Mouse (Mus musculus) CD8-positive naive resting alpha-beta T cell, adult 57 days (primary cell): ENCODE results near the gene Ecm1. TPM values are rescaled to one million over a fixed set of nuclear protein-coding genes. Genes with fewer than 3 reads are reported as not detected.

Experiments
- total RNA-seq: library from RNA; stranded (reverse); gene quantifications from one replicate; pipeline ENCODE4 v1.2.4, GENCODE M21; 2023

The Ecm1 gene
- 59.9 TPM for total RNA-seq

DNA sequence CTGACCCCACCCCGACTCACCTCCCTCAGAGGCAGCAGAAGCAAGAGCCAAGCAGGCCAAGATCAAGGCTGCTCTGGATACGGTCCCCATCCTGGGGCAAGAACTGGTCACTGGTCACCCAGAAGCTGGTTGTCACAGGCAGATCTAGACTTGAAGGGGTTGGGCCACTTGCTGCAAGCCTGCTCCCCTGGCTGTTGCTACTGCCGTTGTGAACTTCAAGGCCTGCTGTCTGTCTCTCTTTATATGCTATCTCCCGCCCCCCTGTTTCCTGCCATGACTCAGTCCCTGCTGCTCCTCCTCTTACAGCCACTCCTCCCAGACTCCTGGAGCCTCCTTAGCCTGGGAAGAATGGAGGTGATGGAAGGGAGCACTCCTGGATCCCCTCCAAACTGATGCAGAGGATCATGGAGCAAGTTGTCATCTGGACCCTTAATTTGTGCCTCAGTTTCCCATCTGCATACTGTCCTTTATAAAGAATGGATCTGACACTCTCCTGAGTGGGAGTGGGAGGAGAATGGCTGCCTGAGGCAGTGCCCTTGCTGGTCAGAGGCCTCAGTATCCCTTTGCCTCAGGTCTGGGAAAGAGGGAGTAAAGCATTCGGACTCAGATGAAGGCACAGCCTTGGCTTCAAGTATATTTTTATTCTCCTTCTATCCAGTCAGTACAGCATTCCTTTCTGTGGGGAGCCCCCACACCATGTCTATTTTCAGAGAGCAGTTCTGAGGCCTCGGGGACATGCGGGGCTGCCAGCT lies at the start of gene Ecm1:
Gene Ecm1, minus strand, starts transcription at position 217 of the 752 bp plus-strand sequence.

DNA sequence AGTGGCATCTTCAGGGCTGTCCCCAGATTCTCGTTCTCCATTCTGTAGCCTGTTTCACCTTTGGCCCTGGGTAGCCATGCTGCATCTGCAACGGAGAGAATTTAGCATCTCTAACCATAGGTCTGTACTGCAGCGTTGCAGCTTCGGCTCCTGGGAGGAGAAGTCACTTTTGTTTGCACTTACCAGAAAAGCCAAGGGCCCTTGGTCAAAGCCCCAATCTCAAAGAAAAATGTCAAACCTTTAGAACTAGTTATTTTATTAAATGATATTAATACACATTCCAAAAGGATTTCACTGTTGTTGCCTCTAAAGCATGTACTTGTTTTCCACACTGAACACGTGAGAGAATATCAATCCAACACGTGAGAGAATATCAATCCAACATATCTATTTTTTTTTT lies 20.7 kb upstream of the Ecm1 start, which contains the start of gene Tars2:
Gene Tars2, minus strand, starts transcription at position 101 of the 400 bp plus-strand sequence.

GRCm38 (mm10) chr3:95687524-95688421 lies 51.6 kb downstream of the Ecm1 start, which contains the start of gene Adamtsl4:
Gene Adamtsl4 (minus strand): TSS chr3:95687917.

Other genes starting within 250 kb of the Ecm1 start
- gene Ctsk, start 240.3 kb downstream of the Ecm1 start, total RNA-seq = 1.9 TPM
- 89.0 TPM for gene Ctss, start 212.8 kb downstream of the Ecm1 start, total RNA-seq
- not detected for gene Hormad1, start 179.9 kb downstream of the Ecm1 start, total RNA-seq
- 26.1 TPM for gene Golph3l, start 150.6 kb downstream of the Ecm1 start, total RNA-seq
- gene Ensa, start 114.6 kb downstream of the Ecm1 start, total RNA-seq = 106 TPM
- 250 TPM for gene Mcl1, start 80.8 kb downstream of the Ecm1 start, total RNA-seq
- 8.4 TPM for gene Adamtsl4, start 51.7 kb downstream of the Ecm1 start, total RNA-seq
- 102 TPM for gene Tars2, start 20.6 kb upstream of the Ecm1 start, total RNA-seq
- 98.7 TPM for gene Rprd2, start 79.3 kb upstream of the Ecm1 start, total RNA-seq
- 72.8 TPM for gene Prpf3, start 116.3 kb upstream of the Ecm1 start, total RNA-seq
- 65.9 TPM for gene Mrps21, start 131.9 kb upstream of the Ecm1 start, total RNA-seq
- 25.5 TPM for gene Ciart, start 142.7 kb upstream of the Ecm1 start, total RNA-seq
- gene BC028528, start 152.4 kb upstream of the Ecm1 start, total RNA-seq = 3.8 TPM
- 37.7 TPM for gene Aph1a, start 154.4 kb upstream of the Ecm1 start, total RNA-seq
- gene Car14, start 165.1 kb upstream of the Ecm1 start, total RNA-seq = not detected
- 87.9 TPM for gene Anp32e, start 189.7 kb upstream of the Ecm1 start, total RNA-seq